Mouse (Mus musculus): ENCODE data around the gene Med1. TPM values are rescaled to one million over a fixed set of nuclear protein-coding genes. Genes with fewer than 3 reads are reported as not detected.
A peak's percentile ranks its signal among the peaks of the same experiment; 100 is the strongest.
"Not testable (repeated sequence)": the region's sequence is repeated elsewhere in the genome, so short reads cannot be mapped to it uniquely, and the experiment has no call there.

Gene Med1
- polyA plus RNA-seq (2016; fragmentation: Nextera tagmentation; extraction: Ambion mirVana): 74.3 and 82.5 TPM in 2 replicates

- peak within 1 kb of the TSS; percentile 97 for H3K4me3 ChIP-seq
- H3K27ac ChIP-seq (replicated peaks): peak within 1 kb of the TSS; percentile 97
- H3K36me3 ChIP-seq: peaks cover 30% of the 10 kb centered on the region
- H3K27me3 ChIP-seq (ENCODE audit: low read depth, poor library complexity, severe bottlenecking): no peaks in the 10 kb centered on the region
- under 1% methylated on average over 52 of the region's 53 CpGs for WGBS
- no peaks in the 10 kb centered on the region for H3K9me3 ChIP-seq (replicated peaks)
- peaks cover 15% of the 10 kb centered on the region for H3K4me1 ChIP-seq
- DNase-seq (ENCODE audit: low spot score): peak; percentile 94
Observed at GRCm38 (mm10) chr11:98192901-98193805, at the start of gene Med1. TSS of gene Med1 (minus strand) at chr11:98193293.

- Histone ChIP-seq H3K27me3 (ENCODE audit: low read depth, poor library complexity, severe bottlenecking) (no peaks in the 10 kb centered on the region), H3K36me3 (peaks cover 98% of the 10 kb centered on the region), H3K27ac (replicated peaks) (no peak overlapping the region), H3K4me3 (no peak overlapping the region), H3K4me1 (no peaks in the 10 kb centered on the region), H3K9me3 (replicated peaks) (no peaks in the 10 kb centered on the region)
- no peak for DNase-seq (ENCODE audit: low spot score)
- WGBS: 92% methylated on average over 3 of the region's 3 CpGs
Observed at GRCm38 (mm10) chr11:98238995-98239394, 45.9 kb upstream of the Med1 start.

GRCm38 (mm10) chr11:98238416-98238815 lies 45.3 kb upstream of the Med1 start:
- H3K27me3 ChIP-seq (ENCODE audit: low read depth, poor library complexity, severe bottlenecking): no peaks in the 10 kb centered on the region
- H3K9me3 ChIP-seq (replicated peaks): no peaks in the 10 kb centered on the region
- H3K4me1 ChIP-seq: no peaks in the 10 kb centered on the region
- no peak overlapping the region for H3K4me3 ChIP-seq
- peaks cover 98% of the 10 kb centered on the region for H3K36me3 ChIP-seq
- no peak for DNase-seq (ENCODE audit: low spot score)
- WGBS: 84% methylated on average over 2 of the region's 3 CpGs
- H3K27ac ChIP-seq (replicated peaks): no peak overlapping the region

GRCm38 (mm10) chr11:98226349-98226748 lies 33.3 kb upstream of the Med1 start:
- 92% methylated on average over 1 of the region's 1 CpGs for WGBS
- no peak overlapping the region for H3K4me3 ChIP-seq
- H3K27me3 ChIP-seq (ENCODE audit: low read depth, poor library complexity, severe bottlenecking): no peaks in the 10 kb centered on the region
- no peak overlapping the region for H3K27ac ChIP-seq (replicated peaks)
- no peaks in the 10 kb centered on the region for H3K9me3 ChIP-seq (replicated peaks)
- peaks cover 98% of the 10 kb centered on the region for H3K36me3 ChIP-seq
- DNase-seq (ENCODE audit: low spot score): no peak
- H3K4me1 ChIP-seq: no peaks in the 10 kb centered on the region

- Histone ChIP-seq H3K27me3 (ENCODE audit: low read depth, poor library complexity, severe bottlenecking) (no peaks in the 10 kb centered on the region), H3K36me3 (peaks cover 97% of the 10 kb centered on the region), H3K4me3 (no peak overlapping the region), H3K4me1 (no peaks in the 10 kb centered on the region), H3K27ac (replicated peaks) (no peak overlapping the region), H3K9me3 (replicated peaks) (no peaks in the 10 kb centered on the region)
- no peak for DNase-seq (ENCODE audit: low spot score)
- 94% methylated on average over 1 of the region's 1 CpGs for WGBS
Observed at GRCm38 (mm10) chr11:98213311-98213710, 20.2 kb upstream of the Med1 start.

GRCm38 (mm10) chr11:98209661-98210060 lies 16.6 kb upstream of the Med1 start:
- H3K36me3 ChIP-seq: peaks cover 84% of the 10 kb centered on the region
- 88% methylated on average over 5 of the region's 5 CpGs for WGBS
- DNase-seq (ENCODE audit: low spot score): not testable (repeated sequence)

GRCm38 (mm10) chr11:98206281-98206680 lies 13.2 kb upstream of the Med1 start:
- H3K36me3 ChIP-seq: peaks cover 52% of the 10 kb centered on the region
- H3K4me1 ChIP-seq: peaks cover 44% of the 10 kb centered on the region
- H3K27ac ChIP-seq (replicated peaks); H3K27me3 ChIP-seq (ENCODE audit: low read depth, poor library complexity, severe bottlenecking); H3K9me3 ChIP-seq (replicated peaks); DNase-seq (ENCODE audit: low spot score): not testable (repeated sequence)
- WGBS: 89% methylated on average over 3 of the region's 3 CpGs
- H3K4me3 ChIP-seq: peak overlapping the region; percentile 96

More at GRCm38 (mm10) chr11:98209661-98210060, 16.6 kb upstream of the Med1 start:
- H3K9me3 ChIP-seq (replicated peaks); H3K27ac ChIP-seq (replicated peaks); H3K27me3 ChIP-seq (ENCODE audit: low read depth, poor library complexity, severe bottlenecking); H3K4me3 ChIP-seq: not testable (repeated sequence)
- H3K4me1 ChIP-seq: peaks cover 31% of the 10 kb centered on the region

- H3K27ac ChIP-seq (replicated peaks): no peak overlapping the region
- H3K4me1 ChIP-seq: peaks cover 44% of the 10 kb centered on the region
- no peak for DNase-seq (ENCODE audit: low spot score)
- H3K9me3 ChIP-seq (replicated peaks): no peaks in the 10 kb centered on the region
- no peaks in the 10 kb centered on the region for H3K27me3 ChIP-seq (ENCODE audit: low read depth, poor library complexity, severe bottlenecking)
- peaks cover 44% of the 10 kb centered on the region for H3K36me3 ChIP-seq
- peak overlapping the region; percentile 96 for H3K4me3 ChIP-seq
Observed at GRCm38 (mm10) chr11:98205463-98205862, 12.4 kb upstream of the Med1 start.

- Histone ChIP-seq H3K4me3 (peak overlapping the region; percentile 96), H3K27ac (replicated peaks) (peak overlapping the region; percentile 99), H3K27me3 (ENCODE audit: low read depth, poor library complexity, severe bottlenecking) (no peaks in the 10 kb centered on the region), H3K4me1 (peaks cover 44% of the 10 kb centered on the region), H3K9me3 (replicated peaks) (no peaks in the 10 kb centered on the region), H3K36me3 (peaks cover 29% of the 10 kb centered on the region)
- DNase-seq (ENCODE audit: low spot score): peak; percentile 28
- under 1% methylated on average over 16 of the region's 16 CpGs for WGBS
Observed at GRCm38 (mm10) chr11:98203931-98204421, 10.9 kb upstream of the Med1 start.

- H3K4me1 ChIP-seq: peaks cover 44% of the 10 kb centered on the region
- no peak for DNase-seq (ENCODE audit: low spot score)
- peaks cover 24% of the 10 kb centered on the region for H3K36me3 ChIP-seq
- under 1% methylated on average over 37 of the region's 37 CpGs for WGBS
- H3K4me3 ChIP-seq: peak overlapping the region; percentile 96
- no peaks in the 10 kb centered on the region for H3K9me3 ChIP-seq (replicated peaks)
- H3K27ac ChIP-seq (replicated peaks): peak overlapping the region; percentile 99
- H3K27me3 ChIP-seq (ENCODE audit: low read depth, poor library complexity, severe bottlenecking): no peaks in the 10 kb centered on the region
Observed at GRCm38 (mm10) chr11:98203351-98203911, 10.3 kb upstream of the Med1 start.

- peaks cover 43% of the 10 kb centered on the region for H3K4me1 ChIP-seq
- peak within 1 kb of the TSS; percentile 99 for H3K27ac ChIP-seq (replicated peaks)
- peak; percentile 98 for DNase-seq (ENCODE audit: low spot score)
- H3K27me3 ChIP-seq (ENCODE audit: low read depth, poor library complexity, severe bottlenecking): no peaks in the 10 kb centered on the region
- H3K4me3 ChIP-seq: peak within 1 kb of the TSS; percentile 96
- H3K9me3 ChIP-seq (replicated peaks): no peaks in the 10 kb centered on the region
- peaks cover 17% of the 10 kb centered on the region for H3K36me3 ChIP-seq
- WGBS: under 1% methylated on average over 62 of the region's 63 CpGs
Observed at GRCm38 (mm10) chr11:98202641-98203350, 9.7 kb upstream of the Med1 start, which contains the start of gene Cdk12. TSS of gene Cdk12 (plus strand) at chr11:98203059.

- H3K4me1 ChIP-seq: peaks cover 37% of the 10 kb centered on the region
- peak; percentile 45 for DNase-seq (ENCODE audit: low spot score)
- H3K27me3 ChIP-seq (ENCODE audit: low read depth, poor library complexity, severe bottlenecking): no peaks in the 10 kb centered on the region
- H3K27ac ChIP-seq (replicated peaks): peak overlapping the region; percentile 99
- no peaks in the 10 kb centered on the region for H3K9me3 ChIP-seq (replicated peaks)
- WGBS: 3% methylated on average over 27 of the region's 27 CpGs
- H3K36me3 ChIP-seq: peaks cover 9% of the 10 kb centered on the region
- peak overlapping the region; percentile 96 for H3K4me3 ChIP-seq
Observed at GRCm38 (mm10) chr11:98201791-98202640, 8.9 kb upstream of the Med1 start.

Data from midbrain, embryonic 10.5 days (tissue).